Mouse (Mus musculus) forebrain, embryonic 16.5 days (tissue): ENCODE measurements around the gene Des. TPM values are rescaled to one million over a fixed set of nuclear protein-coding genes. Genes with fewer than 3 reads are reported as not detected.

Experiments
- ATAC-seq: fragments of 200-750 bp; cut with Nextera tagmentation; 2 replicates; pipeline ENCODE4 v1.8.0; 2017; ENCODE audit warnings: mild to moderate bottlenecking, moderate library complexity
- H3K27ac ChIP-seq: fragments of 300-500 bp; sonication (generic); 2 replicates; pipeline ENCODE4 v1.5.1; 2014; ENCODE audit warnings: low read length, control low read depth
- H3K27me3 ChIP-seq: fragments of 300-500 bp; sonication (generic); replicated peaks from 2 replicates; pipeline ENCODE4 v1.6.1; 2014; ENCODE audit warnings: low read length; ENCODE audit not compliant: control insufficient read depth, insufficient read depth
- H3K36me3 ChIP-seq: fragments of 300-500 bp; sonication (generic); 2 replicates; pipeline ENCODE4 v1.6.1; 2014; ENCODE audit not compliant: control insufficient read depth, insufficient read depth
- H3K4me1 ChIP-seq: fragments of 300-500 bp; sonication (generic); replicated peaks from 2 replicates; pipeline ENCODE4 v1.6.1; 2014; ENCODE audit warnings: low read length; ENCODE audit not compliant: control insufficient read depth, insufficient read depth
- H3K4me2 ChIP-seq: fragments of 300-500 bp; sonication (generic); 2 replicates; pipeline ENCODE4 v1.6.1; 2014; ENCODE audit warnings: mild to moderate bottlenecking, low read length, control low read depth
- H3K4me3 ChIP-seq: fragments of 300-500 bp; sonication (generic); replicated peaks from 2 replicates; pipeline ENCODE4 v1.5.1; 2014; ENCODE audit warnings: mild to moderate bottlenecking, low read length, control low read depth
- H3K9ac ChIP-seq: fragments of 300-500 bp; sonication (generic); replicated peaks from 2 replicates; pipeline ENCODE4 v1.6.1; 2014; ENCODE audit warnings: low read depth, low read length, control low read depth
- H3K9me3 ChIP-seq: fragments of 300-500 bp; sonication (generic); 2 replicates; pipeline ENCODE4 v1.6.1; 2016; ENCODE audit warnings: low read length; ENCODE audit not compliant: control insufficient read depth
- WGBS: fragments of 180-500 bp; shearing (Covaris S2); extraction: QIAGEN DNeasy Blood & Tissue Kit; methylation state at CpG from one replicate; pipeline ENCODE4 v1.1.7; 2014; 5-methylcytosine and 5-hydroxymethylcytosine counted together
- polyA plus RNA-seq: library from polyadenylated mRNA; unstranded; fragments of >200 nt; fragmentation: Nextera tagmentation; extraction: Ambion mirVana; gene quantifications from 2 replicates; pipeline ENCODE4 v1.2.1, GENCODE M21; 2015

The Des gene
- polyA plus RNA-seq, 1 experiment from 2014 or later = 1.2 TPM

DNA sequence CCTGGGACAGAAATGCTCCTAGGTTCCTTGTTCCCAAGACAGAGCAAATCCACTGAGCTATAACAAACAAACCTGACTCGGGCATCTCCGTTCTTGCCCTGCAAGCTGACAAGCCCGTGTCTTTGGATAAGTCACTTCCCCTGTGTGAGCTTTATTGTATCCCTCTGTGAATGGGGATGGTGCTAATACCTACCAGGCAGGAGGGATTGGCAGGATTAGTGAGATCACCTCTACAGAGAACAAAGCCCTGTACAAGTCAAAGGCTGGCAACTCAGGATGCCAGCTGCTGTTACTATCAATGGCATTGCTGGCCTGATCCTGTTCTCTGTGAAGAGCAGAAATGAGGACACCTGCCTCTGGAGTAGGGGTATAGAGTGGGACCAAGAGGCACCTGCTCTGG is 45.4 kb downstream of the Des start:
- Histone ChIP-seq H3K36me3 (no peaks in the 10 kb centered on the region), H3K4me2 (no peak overlapping the region), H3K4me3 (no peak overlapping the region), H3K9me3 (no peaks in the 10 kb centered on the region), H3K27ac (no peak overlapping the region), H3K4me1 (no peaks in the 10 kb centered on the region), H3K9ac (no peak overlapping the region), H3K27me3 (no peaks in the 10 kb centered on the region)
- no peak for ATAC-seq
- 54% methylated on average over 3 of the region's 3 CpGs for WGBS

GRCm38 (mm10) chr1:75406173-75406572 is 46.0 kb downstream of the Des start:
- H3K27me3 ChIP-seq = no peaks in the 10 kb centered on the region
- no peak overlapping the region for H3K4me2 ChIP-seq
- H3K4me3 ChIP-seq = no peak overlapping the region
- no peak overlapping the region for H3K27ac ChIP-seq
- WGBS = 89% methylated on average over 15 of the region's 15 CpGs
- H3K36me3 ChIP-seq = no peaks in the 10 kb centered on the region
- H3K4me1 ChIP-seq = no peaks in the 10 kb centered on the region
- no peak overlapping the region for H3K9ac ChIP-seq
- no peaks in the 10 kb centered on the region for H3K9me3 ChIP-seq
- ATAC-seq = no peak

DNA sequence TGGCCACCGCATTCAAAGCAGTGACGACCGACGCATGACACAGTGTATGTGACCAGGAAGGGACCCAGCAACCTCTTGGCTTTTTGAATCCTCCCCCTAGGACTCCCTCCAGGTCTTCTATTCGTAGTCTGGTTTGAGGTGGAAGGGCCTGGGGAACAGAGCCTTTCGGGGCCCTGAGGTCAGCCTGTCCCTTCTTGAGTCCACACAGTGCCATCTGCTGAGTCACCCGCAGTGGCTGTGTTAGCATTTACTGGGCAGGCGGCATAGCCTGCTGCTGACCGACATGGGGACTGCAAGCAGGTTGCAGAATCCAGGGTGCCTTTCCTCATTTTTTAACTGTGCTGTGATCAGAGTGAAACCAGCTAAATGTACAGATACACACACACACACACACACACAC is 46.9 kb downstream of the Des start:
- H3K27ac ChIP-seq = no peak overlapping the region
- no peaks in the 10 kb centered on the region for H3K27me3 ChIP-seq
- ATAC-seq = no peak
- WGBS = 95% methylated on average over 9 of the region's 9 CpGs
- H3K9ac ChIP-seq = no peak overlapping the region
- H3K4me1 ChIP-seq = no peaks in the 10 kb centered on the region
- H3K9me3 ChIP-seq = no peaks in the 10 kb centered on the region
- H3K4me3 ChIP-seq = no peak overlapping the region
- H3K4me2 ChIP-seq = no peak overlapping the region
- H3K36me3 ChIP-seq = no peaks in the 10 kb centered on the region

DNA sequence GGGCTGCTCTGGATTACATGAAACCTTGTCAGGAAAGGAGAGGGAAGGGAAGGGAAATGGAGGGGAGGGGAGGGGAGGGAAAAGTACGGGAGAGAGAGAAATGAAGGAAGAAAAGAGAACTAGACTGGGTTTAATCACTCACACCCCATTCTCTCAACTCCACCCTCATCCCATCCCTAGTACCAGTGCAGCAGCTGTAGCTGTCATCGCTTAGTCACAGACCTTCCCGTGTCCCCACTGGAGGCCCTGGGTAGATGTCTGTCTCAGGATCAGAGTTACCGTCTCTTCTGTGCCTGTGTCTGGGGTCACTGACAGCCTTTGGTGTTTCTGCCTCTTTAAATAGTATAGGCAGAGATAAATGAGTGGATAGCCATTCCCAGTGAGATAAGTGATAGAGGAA is 48.1 kb downstream of the Des start:
- H3K27ac ChIP-seq = no peak overlapping the region
- ATAC-seq = no peak
- H3K4me1 ChIP-seq = no peaks in the 10 kb centered on the region
- WGBS = 79% methylated on average over 4 of the region's 4 CpGs
- no peak overlapping the region for H3K4me2 ChIP-seq
- H3K36me3 ChIP-seq = no peaks in the 10 kb centered on the region
- no peaks in the 10 kb centered on the region for H3K9me3 ChIP-seq
- H3K4me3 ChIP-seq = no peak overlapping the region
- no peaks in the 10 kb centered on the region for H3K27me3 ChIP-seq
- H3K9ac ChIP-seq = no peak overlapping the region

DNA sequence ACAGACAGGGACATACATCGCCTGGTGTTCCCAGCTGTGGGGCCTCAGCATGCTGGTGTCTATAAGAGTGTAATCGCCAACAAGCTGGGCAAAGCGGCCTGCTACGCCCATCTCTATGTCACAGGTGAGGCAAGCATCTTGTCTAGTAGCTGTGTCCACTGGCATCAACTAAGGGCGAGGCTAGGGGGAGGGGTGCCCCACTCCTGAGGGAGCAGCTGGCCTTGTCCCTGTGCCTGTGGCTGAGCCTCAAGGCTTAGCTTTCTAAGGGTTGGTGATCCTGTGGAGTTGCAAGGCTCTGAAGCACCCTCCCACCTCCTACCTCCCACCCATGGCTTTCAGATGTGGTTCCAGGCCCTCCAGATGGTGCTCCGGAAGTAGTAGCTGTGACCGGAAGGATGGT is 49.8 kb downstream of the Des start:
- no peak overlapping the region for H3K4me3 ChIP-seq
- H3K9me3 ChIP-seq = no peaks in the 10 kb centered on the region
- WGBS = 90% methylated on average over 7 of the region's 7 CpGs
- H3K4me2 ChIP-seq = no peak overlapping the region
- no peak overlapping the region for H3K27ac ChIP-seq
- H3K4me1 ChIP-seq = no peaks in the 10 kb centered on the region
- no peak for ATAC-seq
- H3K27me3 ChIP-seq = no peaks in the 10 kb centered on the region
- no peaks in the 10 kb centered on the region for H3K36me3 ChIP-seq
- H3K9ac ChIP-seq = no peak overlapping the region

- Histone ChIP-seq H3K27me3 (no peaks in the 10 kb centered on the region), H3K36me3 (no peaks in the 10 kb centered on the region), H3K9ac (no peak overlapping the region), H3K4me3 (no peak overlapping the region), H3K4me1 (no peaks in the 10 kb centered on the region), H3K27ac (no peak overlapping the region), H3K4me2 (no peak overlapping the region), H3K9me3 (no peaks in the 10 kb centered on the region)
- no peak for ATAC-seq
- WGBS = 94% methylated on average over 3 of the region's 3 CpGs
Measured at GRCm38 (mm10) chr1:75412196-75412595, 52.1 kb downstream of the Des start.

GRCm38 (mm10) chr1:75413749-75414148 is 53.6 kb downstream of the Des start:
- H3K4me3 ChIP-seq = no peak overlapping the region
- no peaks in the 10 kb centered on the region for H3K36me3 ChIP-seq
- no peaks in the 10 kb centered on the region for H3K27me3 ChIP-seq
- ATAC-seq = no peak
- no peak overlapping the region for H3K9ac ChIP-seq
- H3K4me1 ChIP-seq = no peaks in the 10 kb centered on the region
- 56% methylated on average over 3 of the region's 3 CpGs for WGBS
- H3K4me2 ChIP-seq = no peak overlapping the region
- no peak overlapping the region for H3K27ac ChIP-seq
- no peaks in the 10 kb centered on the region for H3K9me3 ChIP-seq

Other genes starting within 250 kb of the Des start
- 6.6 and 8.2 TPM in 2 replicates for gene Nhej1, start 235.1 kb upstream of the Des start, polyA plus RNA-seq
- gene Slc23a3, start 226.4 kb upstream of the Des start, polyA plus RNA-seq = not detected in 2 replicates
- 57.1 and 58.5 TPM in 2 replicates for gene Cnppd1, start 217.6 kb upstream of the Des start, polyA plus RNA-seq
- 91.9 and 102 TPM in 2 replicates for gene Retreg2, start 217.6 kb upstream of the Des start, polyA plus RNA-seq
- gene Zfand2b, start 191.7 kb upstream of the Des start, polyA plus RNA-seq = 41.9 and 47.2 TPM in 2 replicates
- 44.0 and 51.9 TPM in 2 replicates for gene Abcb6, start 179.9 kb upstream of the Des start, polyA plus RNA-seq
- gene Ankzf1, start 168.2 kb upstream of the Des start, polyA plus RNA-seq = 27.2 and 32.7 TPM in 2 replicates
- 46.4 and 48.8 TPM in 2 replicates for gene Atg9a, start 168.1 kb upstream of the Des start, polyA plus RNA-seq
- 20.7 and 22.0 TPM in 2 replicates for gene Glb1l, start 149.5 kb upstream of the Des start, polyA plus RNA-seq
- 130 and 151 TPM in 2 replicates for gene Stk16, start 149.5 kb upstream of the Des start, polyA plus RNA-seq
- gene Tuba4a, start 140.5 kb upstream of the Des start, polyA plus RNA-seq = 18.6 and 18.7 TPM in 2 replicates
- not detected in 2 replicates for gene A630095N17Rik, start 128.2 kb upstream of the Des start, polyA plus RNA-seq
- gene Dnajb2, start 123.9 kb upstream of the Des start, polyA plus RNA-seq = 51.5 and 59.3 TPM in 2 replicates
- 6.1 and 10.7 TPM in 2 replicates for gene Ptprn, start 95.8 kb upstream of the Des start, polyA plus RNA-seq
- 29.3 and 76.1 TPM in 2 replicates for gene Resp18, start 81.9 kb upstream of the Des start, polyA plus RNA-seq
- gene Dnpep, start 42.3 kb upstream of the Des start, polyA plus RNA-seq = 146 and 150 TPM in 2 replicates
- 10.7 and 12.9 TPM in 2 replicates for gene Speg, start 15.0 kb downstream of the Des start, polyA plus RNA-seq
- gene Gmppa, start 75.6 kb downstream of the Des start, polyA plus RNA-seq = 86.4 and 93.1 TPM in 2 replicates
- gene Asic4, start 90.1 kb downstream of the Des start, polyA plus RNA-seq = 4.0 and 7.2 TPM in 2 replicates
- gene Chpf, start 119.0 kb downstream of the Des start, polyA plus RNA-seq = 28.1 and 29.2 TPM in 2 replicates
- gene Tmem198, start 119.2 kb downstream of the Des start, polyA plus RNA-seq = 59.8 and 60.5 TPM in 2 replicates
- 19.6 and 21.6 TPM in 2 replicates for gene Obsl1, start 146.1 kb downstream of the Des start, polyA plus RNA-seq
- 13.7 and 18.1 TPM in 2 replicates for gene Inha, start 146.7 kb downstream of the Des start, polyA plus RNA-seq
- gene Stk11ip, start 161.2 kb downstream of the Des start, polyA plus RNA-seq = 16.7 and 22.4 TPM in 2 replicates
- 37.4 and 50.4 TPM in 2 replicates for gene Slc4a3, start 185.9 kb downstream of the Des start, polyA plus RNA-seq